Mouse (Mus musculus) cerebellum, adult 2 months (tissue): ENCODE measurements around the gene Snrnp25.

Source experiments
- CTCF ChIP-seq: fragments of 200-500 bp; IDR thresholded peaks from 2 replicates; pipeline ENCODE4 v1.5.1; 2011; ENCODE audit warnings: low read depth, mild to moderate bottlenecking, control low read depth, low read length, moderate library complexity, borderline replicate concordance; ENCODE audit not compliant: insufficient read depth
- POLR2A ChIP-seq: fragments of 200-500 bp; IDR thresholded peaks from 2 replicates; pipeline ENCODE4 v1.6.1; 2011; ENCODE audit warnings: low read length, control low read depth, borderline replicate concordance; ENCODE audit not compliant: insufficient read depth

GRCm38 (mm10) chr11:32244064-32244463 is 38.8 kb downstream of the Snrnp25 start:
- TF ChIP-seq CTCF (no peak), POLR2A (no peak)
